Mouse (Mus musculus) cerebellum, adult 2 months (tissue): ENCODE measurements at regions not wholly inside any gene's neighbourhood (a gene's known extent, or its start where the extent isn't known, plus 50 kb on each side); places are given as distances from the start of the nearest gene placed in this dataset.

ENCODE experiments used
- CTCF ChIP-seq: fragments of 200-500 bp; IDR thresholded peaks from 2 replicates; pipeline ENCODE4 v1.5.1; 2011; ENCODE audit warnings: low read depth, mild to moderate bottlenecking, control low read depth, low read length, moderate library complexity, borderline replicate concordance; ENCODE audit not compliant: insufficient read depth
- POLR2A ChIP-seq: fragments of 200-500 bp; IDR thresholded peaks from 2 replicates; pipeline ENCODE4 v1.6.1; 2011; ENCODE audit warnings: low read length, control low read depth, borderline replicate concordance; ENCODE audit not compliant: insufficient read depth

- no peak for TF ChIP-seq CTCF
- TF ChIP-seq POLR2A = no peak
Observed at GRCm38 (mm10) chr13:52778848-52779247, 150.6 kb downstream of the Auh start.
